Mouse (Mus musculus) embryonic fibroblast, embryonic 13.5 days (primary cell): ENCODE data around the gene Cpne1. TPM values are rescaled to one million over a fixed set of nuclear protein-coding genes. Genes with fewer than 3 reads are reported as not detected.
"Not testable (repeated sequence)": the region's sequence is repeated elsewhere in the genome, so short reads cannot be mapped to it uniquely, and the experiment has no call there.

Experiments used
- H3K27ac ChIP-seq: 2 replicates; pipeline ENCODE4 v1.5.1; 2012; ENCODE audit warnings: low read length, control low read depth, inconsistent platforms; ENCODE audit not compliant: insufficient read depth
- H3K4me1 ChIP-seq: 2 replicates; pipeline ENCODE4 v1.6.1; 2011; ENCODE audit warnings: low read length; ENCODE audit not compliant: control insufficient read depth, insufficient read depth
- H3K4me3 ChIP-seq: 2 replicates; pipeline ENCODE4 v1.5.1; 2011; ENCODE audit warnings: mild to moderate bottlenecking, control low read depth, low read length; ENCODE audit not compliant: insufficient read depth
- CTCF ChIP-seq: IDR thresholded peaks from 2 replicates; pipeline ENCODE4 v1.5.1; 2011; ENCODE audit warnings: mild to moderate bottlenecking, control low read depth, low read length, moderate library complexity, borderline replicate concordance; ENCODE audit not compliant: insufficient read depth
- POLR2A ChIP-seq: IDR thresholded peaks from 2 replicates; pipeline ENCODE4 v1.6.1; 2011; ENCODE audit warnings: low read depth, mild to moderate bottlenecking, control low read depth, low read length, moderate library complexity
- polyA plus RNA-seq: library from polyadenylated mRNA; stranded (reverse); fragments of >200 nt; gene quantifications from 2 replicates; pipeline ENCODE4 v1.2.4, GENCODE M21; 2011; ENCODE audit warnings: low read depth; ENCODE audit not compliant: missing spikeins, insufficient read length

Cpne1 gene
- polyA plus RNA-seq, 1 experiment, result 59.3 TPM

DNA sequence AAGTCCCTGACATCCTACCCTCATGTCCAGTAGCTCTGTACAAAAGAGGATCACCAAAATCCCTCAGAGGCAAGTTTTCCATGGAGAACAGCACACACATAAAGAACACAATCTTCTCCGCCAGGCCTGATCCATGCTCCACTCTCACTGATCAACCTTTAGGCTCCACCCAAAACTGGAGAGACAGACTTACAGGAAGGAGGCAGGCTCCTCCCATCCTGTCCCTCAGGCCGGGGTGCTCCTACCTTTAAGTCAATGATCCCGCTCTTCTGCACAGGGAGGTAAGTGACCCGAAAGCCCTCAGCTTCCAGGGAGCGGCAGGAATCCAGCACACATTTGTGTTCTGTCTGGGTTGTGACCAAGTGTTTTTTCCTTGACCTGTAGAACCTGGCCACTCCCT lies 22.4 kb upstream of the Cpne1 start:
- Histone ChIP-seq H3K4me3 (no peak overlapping the region), H3K27ac (no peak overlapping the region), H3K4me1 (no peaks in the 10 kb centered on the region)
- TF ChIP-seq POLR2A (no peak), CTCF (no peak)

GRCm38 (mm10) chr2:156126992-156127391 lies 15.2 kb upstream of the Cpne1 start, which contains the start of gene Gm28036:
Gm28036 (minus strand) TSS chr2:156127092.
- TF ChIP-seq POLR2A (no peak), CTCF (no peak)
- Histone ChIP-seq H3K4me3 (no peak within 1 kb of the TSS), H3K4me1 (no peaks in the 10 kb centered on the region), H3K27ac (no peak within 1 kb of the TSS)

DNA sequence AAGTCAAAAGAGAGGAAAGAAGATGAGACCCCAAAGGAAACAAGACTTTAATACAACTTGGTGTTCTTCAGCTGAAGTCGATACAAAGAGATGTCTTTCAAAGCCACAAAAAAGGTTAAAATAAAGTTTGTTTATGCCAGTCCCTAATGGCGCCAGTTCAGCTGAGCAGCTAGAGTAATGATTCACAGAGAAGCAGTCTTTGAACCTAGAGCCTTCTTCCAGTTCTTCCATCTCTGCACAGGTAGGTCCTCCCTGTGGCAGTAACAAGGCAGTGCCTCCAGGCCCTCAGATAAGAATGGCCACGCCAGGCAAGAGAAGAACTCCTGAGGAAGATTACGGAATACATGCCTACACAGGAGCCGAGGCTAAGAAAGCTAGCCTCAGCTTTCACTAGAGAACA lies 12.0 kb upstream of the Cpne1 start:
- TF ChIP-seq CTCF (no peak), POLR2A (no peak)

GRCm38 (mm10) chr2:156119566-156119965 lies 7.8 kb upstream of the Cpne1 start:
- Histone ChIP-seq H3K4me1 (peaks cover 4% of the 10 kb centered on the region), H3K27ac (no peak overlapping the region), H3K4me3 (no peak overlapping the region)
- TF ChIP-seq CTCF (no peak), POLR2A (no peak)

More for the DNA sequence above, 12.0 kb upstream of the Cpne1 start:
- Histone ChIP-seq H3K4me3 (no peak overlapping the region), H3K4me1 (peaks cover 4% of the 10 kb centered on the region), H3K27ac (no peak overlapping the region)

DNA sequence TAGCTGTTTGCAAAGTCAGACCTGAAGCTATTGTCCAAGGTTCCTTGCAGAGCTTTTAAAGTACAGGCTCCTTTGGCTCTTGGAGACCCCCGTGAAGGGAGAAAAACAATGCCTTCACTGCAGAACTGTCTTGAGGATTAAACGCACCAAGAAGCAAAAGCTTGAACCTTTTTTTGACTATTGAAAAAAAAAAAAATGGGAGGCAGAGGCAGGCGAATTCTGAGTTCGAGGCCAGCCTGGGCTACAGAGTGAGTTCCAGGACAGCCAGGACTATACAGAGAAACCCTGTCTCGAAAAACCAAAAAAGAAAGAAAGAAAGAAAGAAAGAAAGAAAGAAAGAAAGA lies 287 bp upstream of the Cpne1 start:
- not testable (repeated sequence) for H3K4me1 ChIP-seq, H3K27ac ChIP-seq
- H3K4me3 ChIP-seq, result peak overlapping the region; percentile 98

GRCm38 (mm10) chr2:156110627-156111357 lies 973 bp downstream of the Cpne1 start:
- Histone ChIP-seq H3K4me3 (peak overlapping the region; percentile 98), H3K27ac (no peak overlapping the region), H3K4me1 (no peaks in the 10 kb centered on the region; the same call in 1 of the 2 replicates)
- TF ChIP-seq CTCF, result no peak
- no peak for TF ChIP-seq POLR2A

DNA sequence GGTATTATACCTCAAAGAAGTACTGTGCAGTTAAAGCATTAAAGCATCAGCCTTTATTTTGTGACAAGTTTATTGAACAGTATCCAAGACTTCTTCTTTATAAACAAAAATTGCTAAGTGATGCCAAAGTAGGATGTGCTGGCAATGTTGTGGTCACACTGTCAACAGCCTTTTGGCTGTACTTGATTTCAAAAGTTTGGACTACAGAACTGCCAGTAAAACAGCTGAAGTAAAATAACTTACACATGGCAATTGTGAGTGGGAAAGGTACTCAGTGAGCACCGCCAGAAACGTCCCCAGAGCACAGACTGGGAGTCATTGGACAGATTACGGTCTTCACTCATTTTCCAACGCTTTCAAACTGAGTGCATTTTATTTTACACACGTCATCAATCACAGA lies 19.8 kb downstream of the Cpne1 start:
- H3K27ac ChIP-seq, result no peak overlapping the region
- H3K4me1 ChIP-seq, result peaks cover 14% of the 10 kb centered on the region
- TF ChIP-seq POLR2A (no peak), CTCF (no peak)
- no peak overlapping the region for H3K4me3 ChIP-seq

DNA sequence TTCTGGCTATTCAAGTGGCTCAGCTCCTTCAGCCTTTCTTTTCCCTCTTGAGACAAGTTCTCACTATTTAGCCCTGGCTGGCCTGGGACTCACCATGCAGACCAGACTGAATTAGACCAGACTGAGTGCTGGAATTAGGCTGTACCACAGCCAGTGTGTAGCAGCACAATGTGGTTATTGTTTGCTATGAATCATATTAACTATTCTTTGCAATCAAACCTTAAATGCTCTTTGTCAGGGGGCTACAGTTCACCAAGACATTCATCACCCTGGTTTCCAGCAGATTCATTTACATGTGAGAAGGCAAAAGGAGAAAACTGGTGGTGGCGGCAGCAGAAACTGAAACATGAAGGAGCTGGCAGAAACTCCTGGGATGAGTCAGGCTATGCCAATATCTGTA lies 22.0 kb downstream of the Cpne1 start:
- TF ChIP-seq CTCF, result no peak
- no peak for TF ChIP-seq POLR2A
- peaks cover 15% of the 10 kb centered on the region for H3K4me1 ChIP-seq
- no peak overlapping the region for H3K27ac ChIP-seq
- H3K4me3 ChIP-seq, result no peak overlapping the region

DNA sequence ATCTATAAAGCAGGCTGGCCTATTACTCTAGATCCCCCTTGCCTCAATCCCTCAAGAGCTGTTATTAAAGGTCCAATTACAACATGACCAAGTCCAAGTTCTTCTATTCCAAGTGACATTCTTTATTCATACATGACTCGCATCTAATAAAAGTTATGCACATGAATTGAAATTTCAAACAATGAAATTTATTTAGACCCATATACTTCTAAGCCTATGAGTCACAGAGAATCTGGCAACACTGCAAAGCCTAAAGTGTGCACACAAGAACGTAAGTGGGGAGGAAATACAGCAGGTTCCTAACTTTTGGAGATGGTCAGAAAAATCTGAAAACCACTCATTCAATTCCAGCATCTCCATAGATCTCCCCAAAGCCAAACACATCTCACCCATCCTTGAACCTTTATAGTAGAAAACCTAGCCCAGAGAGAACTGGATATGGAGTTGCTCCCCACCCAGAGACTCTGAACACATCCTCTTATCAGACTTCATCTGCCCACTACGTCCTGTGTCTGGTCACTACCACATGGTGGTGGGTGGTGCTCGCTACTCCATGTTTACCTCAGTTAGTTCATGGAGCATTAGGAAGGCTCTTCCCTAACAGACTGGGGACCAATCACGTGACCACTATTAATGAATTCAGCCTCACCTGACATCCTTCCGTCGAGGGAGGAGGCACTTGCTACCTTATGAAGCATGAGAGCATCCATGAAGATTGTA lies 24.2 kb downstream of the Cpne1 start:
- peaks cover 15% of the 10 kb centered on the region for H3K4me1 ChIP-seq
- H3K4me3 ChIP-seq, result no peak overlapping the region
- no peak for TF ChIP-seq POLR2A
- no peak for TF ChIP-seq CTCF
- no peak overlapping the region for H3K27ac ChIP-seq

DNA sequence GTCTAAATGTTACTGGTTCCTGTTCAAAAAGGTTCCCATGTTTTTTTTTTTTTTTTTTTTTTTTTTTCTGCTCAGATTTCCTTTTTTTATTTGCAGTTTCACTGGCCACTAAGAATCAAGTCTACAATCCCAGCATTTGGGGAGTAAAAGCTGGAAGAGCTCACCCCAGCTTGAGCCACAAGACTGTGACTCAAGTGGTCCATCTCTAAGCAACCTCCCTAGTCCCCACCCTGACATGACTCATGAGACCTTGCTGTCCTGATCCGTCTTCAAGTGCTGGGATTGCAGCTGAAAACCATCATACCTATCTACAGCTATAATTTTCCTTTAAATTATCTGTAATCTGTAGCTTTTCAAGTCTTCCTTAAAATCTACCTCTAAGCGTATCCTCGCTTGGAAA lies 27.2 kb downstream of the Cpne1 start:
- Histone ChIP-seq H3K4me1 (peaks cover 11% of the 10 kb centered on the region), H3K4me3 (no peak overlapping the region), H3K27ac (no peak overlapping the region)
- no peak for TF ChIP-seq CTCF
- TF ChIP-seq POLR2A, result no peak

DNA sequence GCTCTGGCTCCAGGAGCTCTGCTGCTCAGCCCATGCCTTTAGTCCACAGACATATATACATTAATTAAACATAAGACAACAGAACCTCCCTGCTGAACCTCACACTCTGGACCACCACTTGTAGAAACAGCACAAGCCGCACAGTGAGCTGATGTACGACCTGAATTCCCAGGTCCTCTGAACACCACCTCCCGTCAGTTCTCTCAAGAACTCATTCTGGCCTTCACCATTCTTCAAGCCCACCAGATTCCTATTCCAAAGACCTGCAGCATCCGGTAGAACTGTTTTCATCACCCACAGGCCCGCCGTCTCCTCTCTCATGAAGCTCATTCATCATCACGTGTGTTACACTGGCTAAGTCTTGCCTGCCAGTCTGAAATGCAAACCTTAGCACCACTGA lies 31.4 kb downstream of the Cpne1 start:
- H3K4me3 ChIP-seq, result no peak overlapping the region
- no peaks in the 10 kb centered on the region; the same call in 1 of the 2 replicates for H3K4me1 ChIP-seq
- no peak overlapping the region for H3K27ac ChIP-seq
- TF ChIP-seq CTCF (no peak), POLR2A (no peak)
